Mouse (Mus musculus) heart, adult 9 months (tissue): Measurements from ENCODE around the gene Ly75.

Experiments
- DNase-seq, 2 experiments: peaks; one replicate each; pipeline ENCODE4 v3.0.0; 2022; ENCODE audit warnings: low spot score in 2 of 2

The Ly75 gene

DNA sequence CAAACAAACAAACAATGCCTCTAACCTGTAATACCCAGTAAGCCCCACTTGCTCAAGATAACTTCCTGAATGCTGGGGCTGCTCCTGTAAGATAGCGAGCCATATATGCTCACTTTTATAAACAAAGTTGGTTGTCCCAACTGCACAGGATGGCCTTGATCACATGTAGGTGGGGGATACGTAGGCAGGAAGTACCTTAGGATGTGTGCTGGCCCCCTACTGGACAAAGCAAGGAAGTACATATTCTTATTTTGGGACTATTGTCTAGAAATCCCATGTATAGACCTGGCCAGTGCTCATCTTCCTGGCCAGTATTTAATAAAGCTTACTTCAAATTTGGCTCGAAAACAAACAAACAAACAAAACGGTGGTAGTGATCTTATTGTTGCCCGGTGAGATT lies 59.7 kb downstream of the Ly75 start:
- DNase-seq, result peak in 1 of 2 experiments; percentile 6

DNA sequence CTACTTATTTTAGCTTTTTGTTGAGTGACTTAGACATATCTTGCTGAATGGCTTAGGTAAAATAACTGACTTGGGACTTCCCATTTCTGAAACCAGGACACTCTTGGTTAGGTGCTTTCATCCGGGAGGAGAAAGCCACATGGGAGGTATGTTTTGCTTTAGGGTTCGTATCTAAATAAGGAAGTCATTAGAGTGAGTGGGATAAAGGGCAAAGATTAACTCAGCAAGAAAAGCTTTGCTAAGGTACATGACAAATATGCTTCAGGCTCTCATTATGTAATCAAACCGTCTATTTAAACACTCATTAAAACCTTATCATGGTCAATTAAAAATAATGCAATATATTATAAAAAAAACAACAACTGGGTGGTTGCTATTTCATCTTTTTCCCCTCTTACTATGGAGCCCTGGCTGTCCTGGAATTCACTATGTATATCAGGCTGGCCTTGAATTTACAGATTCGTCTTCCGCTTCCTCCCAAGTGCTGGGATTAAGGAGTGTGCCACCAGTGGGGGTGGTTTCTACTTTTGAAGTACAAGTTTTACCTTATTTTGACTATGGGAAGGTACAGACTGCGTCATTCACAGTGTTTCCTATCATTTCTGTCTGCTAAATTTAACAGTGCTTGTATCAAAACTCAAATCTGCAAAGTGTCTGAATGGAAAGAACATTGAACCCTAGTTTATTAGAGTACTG lies 60.9 kb downstream of the Ly75 start:
- DNase-seq, result no peak

DNA sequence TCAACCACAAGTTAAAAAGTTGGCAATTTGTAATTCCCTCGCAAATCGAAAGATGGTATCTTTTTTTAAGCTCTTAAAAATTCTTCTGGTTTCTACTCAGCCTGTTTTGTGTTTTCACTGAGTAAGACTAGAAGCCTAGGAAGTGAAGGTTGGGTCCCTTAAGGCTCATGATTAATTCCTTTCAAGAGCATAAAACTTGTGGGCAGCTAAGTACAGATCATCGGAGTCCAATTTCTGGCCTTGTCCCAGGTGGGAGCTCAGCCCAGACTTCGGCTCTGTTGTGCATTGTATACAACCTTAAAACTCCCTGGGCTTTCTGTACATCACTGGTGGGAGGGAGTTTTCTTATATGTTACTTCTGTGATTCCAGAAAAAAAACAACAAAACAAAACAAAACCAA lies 79.3 kb downstream of the Ly75 start:
- no peak for DNase-seq

DNA sequence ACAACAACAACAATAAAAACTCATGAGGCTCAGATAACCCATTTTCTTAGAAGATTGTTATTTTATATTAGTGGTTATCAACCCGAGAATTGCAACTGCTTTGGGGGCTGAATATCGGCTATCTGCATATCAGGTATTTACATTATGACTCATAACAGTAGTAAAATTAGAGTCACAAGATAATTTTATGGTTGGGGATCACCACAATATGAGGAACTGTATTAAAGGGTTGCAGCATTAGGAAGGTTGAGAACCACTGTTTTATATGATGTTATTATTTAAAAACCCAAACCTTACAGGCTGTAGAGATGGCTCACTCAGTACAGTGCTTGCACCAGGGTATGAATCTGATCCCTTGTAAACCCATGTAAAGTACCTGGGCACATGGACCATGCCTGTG lies 83.8 kb downstream of the Ly75 start:
- no peak for DNase-seq

DNA sequence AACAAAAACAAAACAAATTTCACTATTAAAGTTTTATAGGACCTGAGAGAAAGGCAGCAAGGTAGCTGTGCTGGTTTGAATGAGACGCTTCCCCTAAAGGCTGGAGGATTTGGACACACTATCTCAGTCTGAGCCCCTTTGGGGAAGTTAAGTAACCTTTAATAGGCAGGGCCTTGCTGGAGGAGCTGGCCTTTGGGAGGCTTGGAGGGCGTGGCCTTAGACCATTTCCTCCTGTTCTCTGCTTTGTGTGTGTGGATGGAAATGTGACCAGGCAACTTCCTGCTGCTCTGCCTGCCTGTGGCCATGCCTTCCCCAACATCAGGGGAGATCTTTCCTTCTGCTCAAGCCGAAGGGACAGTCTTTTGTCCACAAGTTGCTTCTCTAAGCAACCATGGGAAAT lies 84.8 kb downstream of the Ly75 start:
- DNase-seq, result no peak

DNA sequence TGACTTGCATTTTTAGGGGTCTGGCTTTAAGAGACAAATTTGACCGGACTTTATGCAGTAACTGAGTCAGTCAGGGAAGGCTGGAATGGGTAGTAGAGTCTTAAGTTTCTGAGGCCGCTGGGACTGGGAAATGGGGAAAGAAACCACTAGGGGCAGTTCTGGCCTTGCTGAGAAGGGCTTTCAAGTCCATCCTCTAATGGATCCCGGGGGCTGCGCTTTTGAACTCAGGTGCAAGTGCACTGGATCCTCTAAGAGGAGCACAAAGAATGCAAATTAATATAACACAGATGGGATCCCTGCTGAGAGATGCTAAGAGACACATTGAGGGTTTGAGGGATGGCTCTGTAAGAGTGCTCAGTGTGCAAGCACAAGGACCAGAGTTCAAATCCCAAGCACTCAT lies 91.7 kb downstream of the Ly75 start:
- DNase-seq, result no peak

DNA sequence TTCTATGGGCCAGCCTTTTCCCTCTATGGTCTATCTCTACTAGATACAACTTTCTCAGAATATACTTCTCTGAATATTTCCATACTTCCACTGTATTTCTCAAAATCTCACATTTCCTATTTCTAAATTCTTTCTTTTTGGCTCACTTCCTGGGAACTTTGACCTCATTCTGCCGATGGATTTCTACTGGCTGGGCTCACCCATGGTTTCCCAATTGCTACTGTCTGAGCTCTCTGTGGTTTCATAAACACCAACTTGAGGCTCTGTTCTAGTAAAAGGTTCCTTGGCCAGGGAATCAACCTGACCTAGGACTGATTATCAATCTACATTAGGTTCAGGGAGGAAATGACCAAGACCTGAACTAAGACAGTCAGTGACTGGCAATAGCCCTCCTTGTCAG lies 93.7 kb downstream of the Ly75 start:
- no peak for DNase-seq

DNA sequence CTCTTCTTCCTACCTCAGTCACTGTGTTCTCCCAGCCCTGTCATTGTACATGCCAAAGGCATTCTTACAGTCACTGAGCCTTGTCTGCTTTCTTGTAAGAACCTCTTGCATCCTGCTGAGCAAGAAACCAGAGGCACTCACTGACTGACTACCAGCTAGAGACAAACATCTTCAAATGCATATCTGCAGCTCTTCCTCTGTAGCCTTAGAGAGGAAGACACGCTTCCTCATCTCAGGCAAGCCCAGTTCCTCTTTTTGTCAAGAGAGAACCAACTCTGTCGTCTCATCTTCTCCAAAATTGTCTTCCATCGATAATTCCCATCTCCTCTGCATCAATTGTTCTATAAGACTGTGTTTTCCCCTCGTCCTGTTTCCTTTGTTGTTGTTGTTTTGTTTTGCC lies 94.5 kb downstream of the Ly75 start:
- DNase-seq, result peak; percentile 11 to 28

DNA sequence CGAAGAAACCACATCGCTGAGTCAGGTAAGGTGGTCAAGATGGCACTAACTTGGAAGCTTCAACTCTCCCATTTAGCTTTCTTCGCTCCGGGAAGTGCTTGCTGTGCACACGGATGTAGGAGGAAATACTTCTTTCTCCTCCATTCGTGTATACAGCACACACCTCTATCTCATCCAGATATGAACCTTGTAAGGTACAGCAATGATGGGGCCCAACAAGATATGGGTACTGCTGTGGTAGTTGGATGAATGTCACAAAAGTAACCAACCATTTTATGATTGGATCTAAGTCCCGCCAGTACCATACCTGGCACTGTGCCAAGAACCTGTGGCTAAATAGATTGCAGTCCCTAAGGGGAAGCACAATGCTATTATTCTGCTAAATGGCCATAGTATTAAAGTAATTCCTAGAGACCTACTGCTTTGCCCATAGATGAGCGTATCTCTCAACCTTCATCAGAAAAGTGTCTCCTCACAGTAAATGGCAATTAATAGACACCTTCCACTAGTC lies 97.9 kb downstream of the Ly75 start:
- DNase-seq, result no peak

DNA sequence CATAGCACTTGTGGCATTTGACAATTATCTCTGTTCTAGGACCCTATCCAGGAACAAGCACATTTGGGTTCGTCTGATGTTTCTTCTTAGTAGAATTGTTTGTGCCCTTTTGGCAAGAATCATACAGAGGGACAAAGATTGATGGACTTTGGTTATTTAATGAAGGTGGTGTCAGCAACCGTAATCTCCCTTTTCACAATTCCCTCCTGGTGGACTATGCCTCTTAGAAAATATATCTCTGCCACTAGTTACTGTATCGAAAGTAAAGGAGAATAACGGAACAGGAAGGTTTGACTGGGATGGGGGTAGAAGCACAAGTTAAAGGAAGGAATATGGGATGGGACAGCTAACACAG lies 98.7 kb downstream of the Ly75 start, which contains the start of gene Cd302:
TSS of gene Cd302 (minus strand) at position 22 of the 355 bp plus-strand sequence.
- DNase-seq, result no peak

DNA sequence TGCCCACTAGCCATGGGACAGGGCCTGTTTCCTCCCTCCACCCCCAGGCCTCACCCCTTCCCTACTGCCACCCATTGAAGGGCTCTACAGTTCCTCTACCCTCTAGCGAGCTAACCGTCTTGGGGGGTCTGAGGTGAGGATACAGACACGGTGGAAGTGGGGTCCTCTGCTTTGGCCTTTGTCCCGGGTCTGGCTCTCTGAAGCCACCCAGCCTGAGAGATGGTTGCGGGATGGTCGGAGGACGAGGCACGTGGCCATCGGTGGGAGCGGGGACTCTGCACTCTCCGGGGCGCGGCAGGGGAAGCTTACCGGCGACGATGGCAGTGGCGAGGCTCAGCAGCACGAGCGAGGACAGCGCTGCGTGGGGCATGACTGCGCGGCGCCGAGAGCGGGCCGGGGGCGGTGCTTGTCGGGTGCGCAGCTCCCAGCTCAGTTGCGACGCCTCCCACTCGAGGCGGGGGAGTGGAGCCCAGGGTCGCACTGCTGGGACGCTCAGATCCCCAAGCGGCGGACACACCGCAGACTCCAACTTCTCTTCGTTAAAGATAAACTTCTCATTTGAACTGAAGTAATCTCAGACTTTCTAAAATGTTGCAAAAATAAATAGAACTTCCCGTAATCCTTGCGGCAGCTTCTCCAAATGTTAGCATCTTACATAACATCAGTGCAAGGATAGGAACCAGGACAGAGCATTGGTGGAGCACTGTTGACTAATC lies 99.2 kb downstream of the Ly75 start:
- peak; percentile 79 to 80 for DNase-seq

DNA sequence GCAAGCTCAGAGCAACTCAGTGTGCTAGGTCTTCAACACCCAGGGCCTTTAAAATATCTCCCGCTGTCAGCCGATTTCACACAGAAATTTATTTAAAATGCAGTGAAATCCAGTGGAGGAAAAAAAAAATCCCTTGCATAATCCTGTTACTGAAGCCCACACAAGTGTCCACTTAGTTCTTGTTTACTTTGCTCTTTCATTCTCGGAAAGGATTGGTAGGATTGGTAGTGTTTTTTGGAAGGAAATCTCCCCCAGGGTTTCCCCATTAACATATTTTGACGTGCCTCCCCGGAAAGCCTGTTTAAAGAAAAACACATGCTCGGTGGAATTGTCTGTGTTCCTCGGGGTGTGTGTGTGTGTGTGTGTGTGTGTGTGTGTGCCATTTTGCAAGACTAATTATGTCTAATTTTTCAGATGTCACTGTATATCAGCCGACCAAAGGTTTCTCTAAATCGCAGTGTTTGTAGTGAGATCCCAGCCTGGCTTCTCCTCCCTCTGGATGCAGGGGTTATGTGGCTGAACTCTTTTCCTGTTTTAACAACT lies 99.8 kb downstream of the Ly75 start:
- peak in 1 of 2 experiments; percentile 28 for DNase-seq

DNA sequence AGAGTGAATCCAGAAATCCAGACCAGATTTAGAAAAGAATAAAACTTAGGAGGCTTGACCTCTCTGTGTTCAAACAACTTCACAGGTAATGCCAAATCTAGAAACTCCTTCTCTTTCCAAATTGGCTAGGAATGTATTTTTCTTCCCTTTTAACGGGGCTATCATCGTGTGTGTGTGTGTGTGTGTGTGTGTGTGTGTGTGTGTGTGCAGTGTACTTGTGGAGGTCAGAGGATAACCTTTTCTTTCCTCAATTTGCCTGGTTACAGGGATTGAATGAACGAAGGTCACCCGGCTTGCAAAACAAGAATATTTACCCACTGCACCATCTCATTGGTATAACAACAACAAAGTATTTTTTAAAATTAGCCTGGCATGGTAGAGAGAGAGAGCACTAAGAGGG lies 100.5 kb downstream of the Ly75 start:
- no peak for DNase-seq

DNA sequence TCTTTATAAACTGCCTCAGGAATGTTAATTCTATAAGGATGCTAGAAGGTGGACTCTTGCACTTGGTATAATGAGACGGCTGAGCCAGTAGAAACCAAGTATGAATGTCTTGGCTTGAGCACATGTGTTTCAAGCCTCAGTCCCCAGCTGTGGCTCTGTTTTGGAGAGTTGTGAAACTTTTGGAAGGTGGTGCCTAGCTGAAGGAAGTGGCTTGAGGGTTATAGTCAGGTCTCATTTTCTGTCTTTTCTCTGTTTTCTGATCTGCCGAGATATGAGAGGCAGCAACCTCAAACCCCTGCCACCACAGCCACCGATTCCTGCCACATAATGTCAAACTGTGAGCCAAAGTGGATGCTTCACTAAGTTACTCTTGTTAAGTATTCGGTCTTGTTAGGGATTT lies 104.5 kb downstream of the Ly75 start:
- no peak for DNase-seq

DNA sequence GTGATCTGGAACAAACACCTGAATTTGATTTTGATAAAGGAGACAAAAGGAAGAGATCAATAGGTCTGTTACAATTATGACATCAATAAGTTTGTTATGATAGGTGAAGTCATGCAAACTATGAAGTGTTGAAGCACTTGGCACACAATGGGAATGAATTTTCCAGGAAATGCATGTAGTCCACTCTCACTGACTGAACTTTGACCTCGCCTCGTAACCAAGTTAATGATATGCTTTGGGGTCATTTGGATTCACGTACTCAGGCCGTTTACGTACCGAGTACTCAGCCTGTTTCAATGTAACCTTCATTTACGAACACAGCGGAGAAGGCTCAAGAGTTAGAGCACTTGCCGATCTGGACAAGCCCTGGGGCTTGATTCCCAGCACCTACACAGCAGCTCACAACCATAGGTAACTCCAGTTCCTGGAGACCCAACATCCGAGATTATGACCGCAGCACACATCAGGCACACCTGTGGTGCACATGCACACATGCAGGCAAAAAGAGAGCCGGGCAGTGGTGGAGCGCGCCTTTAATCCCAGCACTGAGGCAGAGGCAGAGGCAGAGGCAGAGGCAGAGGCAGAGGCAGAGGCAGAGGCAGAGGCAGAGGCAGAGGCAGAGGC lies 113.1 kb downstream of the Ly75 start:
- DNase-seq, result no peak

DNA sequence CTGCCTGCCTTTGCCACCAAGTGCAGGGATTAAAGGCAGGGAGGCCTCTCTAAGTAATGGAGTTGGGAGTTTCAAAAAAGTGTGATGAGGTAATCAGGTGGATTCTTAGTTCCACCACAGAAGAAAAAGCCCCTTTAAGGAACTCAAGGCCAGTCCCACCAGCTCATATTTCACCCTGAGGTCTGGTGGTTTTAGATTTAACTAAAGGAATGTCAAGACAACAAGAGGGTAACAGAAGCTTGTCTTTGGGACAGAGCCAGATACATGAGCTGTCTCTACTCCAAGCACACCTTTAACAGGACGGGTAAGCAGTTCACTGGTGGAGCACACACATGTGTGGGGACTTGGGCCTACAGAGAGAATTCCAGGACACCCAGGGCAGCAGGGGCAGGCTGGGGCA lies 115.5 kb downstream of the Ly75 start:
- DNase-seq, result no peak

DNA sequence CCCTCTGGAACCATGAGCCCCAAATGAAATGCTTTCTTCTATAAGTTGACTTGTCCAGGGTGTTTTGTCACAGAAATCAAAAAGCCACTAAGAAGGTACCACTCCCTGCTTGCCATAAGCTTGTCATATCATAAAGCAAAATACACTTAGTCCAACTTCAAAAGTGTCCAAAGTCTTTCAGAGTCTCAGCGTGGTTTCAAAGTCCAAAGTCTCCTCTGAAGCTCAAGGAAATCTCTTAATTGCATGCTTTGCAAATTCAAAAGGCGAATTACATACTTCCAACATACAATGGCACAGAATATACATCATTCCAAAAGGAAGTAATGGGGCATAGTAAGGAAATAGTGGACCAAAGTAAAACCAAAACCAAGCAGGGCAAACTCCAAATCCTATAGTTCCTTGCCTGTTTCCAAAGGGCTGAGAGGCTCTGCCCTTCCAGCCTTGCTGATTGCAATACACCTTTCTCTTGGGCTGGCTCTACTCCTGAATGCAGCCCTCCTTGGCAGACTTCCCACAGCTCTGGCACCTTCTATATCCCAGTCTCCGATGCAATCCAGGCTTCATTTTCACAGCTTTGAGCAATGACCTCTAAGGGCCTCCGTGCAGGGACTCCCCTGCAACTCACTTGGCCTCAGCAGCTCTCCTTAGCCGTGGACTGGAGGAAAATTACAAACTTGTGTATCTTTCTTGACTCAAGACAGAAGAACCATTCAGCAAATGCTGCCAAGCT lies 122.3 kb downstream of the Ly75 start:
- DNase-seq, result no peak

DNA sequence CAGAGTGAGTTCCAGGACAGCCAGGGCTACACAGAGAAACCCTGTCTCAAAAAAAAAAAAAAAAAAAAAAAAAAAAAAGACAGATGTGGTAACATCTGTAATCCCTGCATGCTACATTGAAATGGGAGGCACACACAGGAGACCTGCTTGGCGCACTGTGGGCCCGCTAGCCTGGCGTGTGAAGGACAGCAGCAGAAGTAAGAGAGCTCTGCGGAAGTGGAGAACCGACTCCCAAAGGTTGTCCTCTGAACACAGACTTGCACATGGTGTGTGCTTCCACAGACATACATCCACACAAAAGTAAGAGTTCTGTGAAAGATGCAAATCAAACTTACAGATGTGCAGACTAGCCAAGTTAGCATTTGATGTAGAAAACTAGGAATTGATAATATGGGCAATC lies 123.9 kb downstream of the Ly75 start:
- no peak for DNase-seq

DNA sequence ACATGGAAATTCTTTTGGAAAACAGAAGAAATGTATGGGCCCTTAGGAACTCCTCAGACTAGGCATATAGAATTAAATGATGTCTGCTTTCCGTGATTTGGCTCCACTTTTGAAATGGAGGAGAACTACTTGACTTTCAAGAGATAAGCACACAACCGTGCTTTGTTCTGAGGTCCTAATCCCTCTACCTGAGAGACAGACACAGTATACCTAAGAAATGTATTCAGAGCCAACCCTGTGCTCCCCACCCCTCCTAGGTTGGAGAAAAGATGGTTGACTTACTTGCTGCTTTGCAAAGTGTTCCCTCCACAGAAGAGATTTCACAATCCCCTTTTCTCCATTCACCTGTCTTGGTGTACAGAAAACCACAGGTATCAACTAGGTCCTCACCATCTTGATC lies 126.4 kb downstream of the Ly75 start:
- DNase-seq, result no peak

DNA sequence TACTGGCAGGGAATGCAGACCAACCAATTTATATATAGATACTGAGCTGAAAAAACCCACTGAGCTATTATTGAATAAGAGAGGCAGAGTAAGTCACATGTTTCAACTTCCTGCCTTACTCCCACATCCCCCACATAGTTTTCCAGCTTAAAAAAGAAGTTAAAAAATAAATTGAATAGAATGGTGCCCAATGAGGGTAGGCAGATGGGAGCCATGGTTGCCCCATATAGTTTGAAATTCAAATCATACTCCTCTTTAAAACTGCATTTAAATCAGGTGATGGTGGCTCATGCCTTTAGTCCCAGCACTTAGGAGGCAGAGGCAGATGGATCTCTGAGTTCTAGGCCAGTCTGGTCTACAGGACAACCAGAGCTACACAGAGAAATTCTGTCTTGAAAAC lies 129.6 kb downstream of the Ly75 start:
- no peak for DNase-seq

DNA sequence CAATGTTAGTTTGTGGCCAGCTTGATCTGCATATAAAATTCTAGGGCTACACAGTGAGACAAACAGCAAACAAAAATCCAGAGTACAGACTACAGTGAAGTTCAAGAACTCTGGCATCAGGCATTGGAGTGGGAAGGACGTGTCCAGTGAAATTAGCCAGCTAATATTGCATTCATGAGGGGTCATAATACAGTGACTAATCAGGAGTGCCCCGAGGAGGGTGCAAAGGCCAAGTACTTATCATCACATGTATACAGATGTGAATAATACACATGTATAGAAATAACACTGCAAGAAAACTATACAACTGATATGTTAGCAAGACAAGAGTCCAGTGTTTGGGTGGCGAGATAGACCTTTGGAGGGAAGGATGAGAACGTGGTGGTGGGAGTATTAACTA lies 130.3 kb downstream of the Ly75 start:
- no peak for DNase-seq
